Mouse (Mus musculus) adrenal gland, postnatal 36 days (tissue): ENCODE data around the gene Csnk2b. TPM values are rescaled to one million over a fixed set of nuclear protein-coding genes. Genes with fewer than 3 reads are reported as not detected.

Source experiments
- DNase-seq, 2 experiments: peaks; one replicate each; pipeline ENCODE4 v3.0.0; 2021; ENCODE audit warnings: mixed read lengths in 1 of 2
- long read RNA-seq, 2 experiments: library from polyadenylated mRNA; stranded (forward); transcript quantifications; one replicate each; pipeline ENCODE4 v2.0.0; 2021; ENCODE audit warnings: borderline sequencing depth in 2 of 2
- total RNA-seq, 2 experiments: library from RNA; stranded (reverse); gene quantifications; 2 replicates each; pipeline ENCODE4 v1.2.3; 2021

The Csnk2b gene
- 100 to 1,000 TPM; 207 to 209 TPM for total RNA-seq
- long read RNA-seq, experiment 1, transcript Csnk2b-201 (7 exons, 961 nt) = major isoform, 83 of 91 reads
- long read RNA-seq, experiment 1, partial matches to known transcripts = 5 of 91 reads
- long read RNA-seq, experiment 1, other reads (novel, unspliced or antisense) = 3 of 91 reads
- long read RNA-seq, experiment 2, transcript Csnk2b-201 (7 exons, 961 nt) = major isoform, 33 of 39 reads
- long read RNA-seq, experiment 2, partial matches to known transcripts = 1 of 39 reads
- long read RNA-seq, experiment 2, other reads (novel, unspliced or antisense) = 4 of 39 reads

- peak; percentile 55 to 71 for DNase-seq
Observed at GRCm38 (mm10) chr17:35121871-35122303, at the start of gene Csnk2b. Csnk2b (minus strand) TSS chr17:35122053.

- no peak for DNase-seq
Observed at GRCm38 (mm10) chr17:35168541-35169207, 46.8 kb upstream of the Csnk2b start.

GRCm38 (mm10) chr17:35167794-35168193, 45.9 kb upstream of the Csnk2b start:
- DNase-seq = no peak

GRCm38 (mm10) chr17:35166352-35167035, 44.6 kb upstream of the Csnk2b start:
- DNase-seq = peak; percentile 47 to 72

DNA sequence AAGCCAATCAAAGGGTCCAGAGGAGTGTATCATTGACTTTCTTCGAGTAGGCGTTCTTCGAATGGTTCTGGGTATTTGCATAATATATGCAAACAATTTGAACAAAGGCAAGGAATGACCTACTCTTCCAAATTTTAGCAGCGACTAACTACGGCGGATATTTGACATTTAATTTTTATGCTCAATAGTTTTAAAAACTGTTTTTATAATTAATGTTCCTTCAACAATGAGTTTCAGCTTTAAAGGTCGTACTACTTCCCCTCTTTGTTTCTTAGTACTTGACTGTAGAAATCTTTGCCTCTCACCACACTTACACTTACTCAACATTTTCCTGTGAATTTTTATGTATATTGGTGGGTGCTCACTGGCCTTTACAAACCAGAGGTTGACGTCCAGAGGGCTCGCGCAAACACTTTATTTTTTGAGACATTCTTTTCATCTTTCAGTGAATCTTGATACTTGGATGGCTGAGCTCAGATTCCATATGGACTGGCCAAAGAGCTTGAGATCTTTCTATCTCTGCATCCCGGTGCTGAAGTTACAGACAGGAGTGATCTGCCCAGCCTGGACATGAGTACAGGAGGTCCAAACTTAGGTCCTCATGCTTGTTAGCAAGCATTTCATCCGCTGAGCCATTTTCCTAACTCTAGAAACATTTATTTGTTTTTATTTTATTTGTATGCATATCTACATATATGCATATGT, 43.8 kb upstream of the Csnk2b start:
- no peak for DNase-seq

DNA sequence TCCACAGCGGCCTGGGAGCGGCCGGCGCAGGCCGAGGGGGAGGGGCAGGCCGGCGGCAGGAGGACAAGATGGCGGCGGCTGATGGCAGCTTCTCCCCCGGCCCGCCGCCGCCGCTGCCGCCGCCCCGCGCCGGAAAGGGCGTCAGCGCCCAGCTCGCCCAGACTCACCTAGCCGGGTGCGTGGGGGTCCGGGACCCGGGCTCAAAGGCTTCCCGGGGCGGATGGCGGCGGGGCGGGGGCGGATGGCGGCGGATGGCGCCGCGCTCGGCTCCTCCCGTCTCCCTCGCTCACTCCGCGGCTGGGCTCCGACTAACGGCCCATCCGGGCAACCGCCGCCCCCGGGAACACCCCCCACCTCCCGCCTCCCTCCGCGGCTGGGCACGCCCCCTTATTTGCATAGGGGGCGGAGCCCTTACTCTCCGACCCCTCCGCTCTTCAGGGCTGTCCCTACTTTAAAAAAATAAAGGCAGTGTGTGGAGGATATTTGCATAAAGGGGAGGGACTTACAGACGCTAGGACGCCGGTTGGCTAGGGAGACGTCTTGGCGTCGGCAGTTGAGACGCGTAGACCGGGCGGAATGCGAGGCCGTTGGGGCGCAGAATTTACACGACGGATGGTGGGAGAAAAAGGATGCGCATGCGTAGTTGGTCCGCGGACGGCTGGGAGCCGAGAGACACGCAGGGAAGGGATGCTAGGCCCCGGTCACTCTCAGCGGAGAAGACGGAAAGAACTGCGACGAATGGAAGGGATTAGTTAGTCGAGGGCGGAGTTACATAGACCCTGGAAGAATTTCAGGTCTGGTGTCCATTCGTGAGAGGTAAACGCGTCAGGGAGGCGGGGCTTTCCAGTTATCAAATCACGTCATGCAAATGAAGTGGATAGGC, 43.0 kb upstream of the Csnk2b start, which contains the start of gene Prrc2a:
Prrc2a (minus strand) TSS at position 330 of the 883 bp plus-strand sequence.
- DNase-seq = peak; percentile 96 to 98

GRCm38 (mm10) chr17:35164218-35164567, 42.3 kb upstream of the Csnk2b start:
- peak in 1 of 2 experiments; percentile 23 for DNase-seq

DNA sequence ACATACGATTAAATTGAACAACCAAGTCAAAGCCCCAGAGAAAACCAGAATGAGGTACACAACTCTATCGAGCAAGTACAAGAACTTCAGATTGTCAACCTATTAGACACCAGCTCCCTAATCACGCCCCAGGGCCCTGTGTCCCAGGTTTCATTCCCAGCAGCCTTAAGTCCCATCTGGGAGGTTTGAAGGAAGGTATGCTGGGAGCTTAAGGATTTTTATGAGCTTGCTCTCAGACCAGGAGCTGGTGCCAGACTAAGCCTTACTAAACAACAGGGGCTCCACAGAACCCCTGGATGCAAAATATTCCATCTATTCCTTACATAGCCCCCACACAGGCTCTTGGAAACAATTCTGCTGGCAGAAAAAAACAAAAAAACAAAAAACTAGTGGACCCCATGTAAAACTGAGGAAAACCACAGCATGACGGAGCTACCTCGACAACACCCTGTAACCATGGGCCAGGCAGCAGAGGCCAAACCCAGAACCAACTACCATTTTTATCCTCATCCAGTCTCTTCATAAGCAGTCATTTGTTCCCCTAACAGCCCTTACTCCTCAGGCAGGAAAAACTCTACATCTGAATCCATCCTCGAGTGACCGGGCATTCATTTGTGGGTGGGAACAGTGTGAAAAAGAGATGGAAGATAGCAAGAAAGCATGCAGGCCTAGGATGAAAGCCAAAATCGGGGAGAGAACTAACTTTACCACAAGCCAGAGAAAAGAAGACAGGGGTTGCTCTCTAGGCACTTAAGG, 41.7 kb upstream of the Csnk2b start:
- no peak for DNase-seq

GRCm38 (mm10) chr17:35162730-35163129, 40.9 kb upstream of the Csnk2b start:
- peak; percentile 53 to 76 for DNase-seq

- DNase-seq = no peak
Observed at GRCm38 (mm10) chr17:35162121-35162520, 40.3 kb upstream of the Csnk2b start.

DNA sequence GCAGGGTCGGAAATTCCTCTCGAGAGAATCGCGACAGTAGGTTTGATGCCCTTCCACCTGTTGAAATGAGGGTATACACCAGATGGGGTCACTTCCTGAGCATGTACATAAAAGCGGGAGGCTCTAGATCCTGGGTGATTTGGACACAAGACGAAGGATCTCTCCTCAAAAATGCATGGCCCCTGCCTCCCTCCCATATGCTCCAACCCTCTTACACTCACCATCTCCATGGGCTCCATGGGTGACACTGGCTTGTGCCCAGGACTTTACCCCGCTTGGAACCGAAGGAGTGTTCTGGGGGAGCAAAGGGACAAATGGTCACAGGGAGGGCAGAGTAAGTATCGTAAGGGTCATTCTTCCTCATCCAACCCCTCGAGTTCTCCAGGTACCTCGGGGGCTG, 39.6 kb upstream of the Csnk2b start:
- no peak for DNase-seq

- no peak for DNase-seq
Observed at GRCm38 (mm10) chr17:35159638-35160037, 37.8 kb upstream of the Csnk2b start.

DNA sequence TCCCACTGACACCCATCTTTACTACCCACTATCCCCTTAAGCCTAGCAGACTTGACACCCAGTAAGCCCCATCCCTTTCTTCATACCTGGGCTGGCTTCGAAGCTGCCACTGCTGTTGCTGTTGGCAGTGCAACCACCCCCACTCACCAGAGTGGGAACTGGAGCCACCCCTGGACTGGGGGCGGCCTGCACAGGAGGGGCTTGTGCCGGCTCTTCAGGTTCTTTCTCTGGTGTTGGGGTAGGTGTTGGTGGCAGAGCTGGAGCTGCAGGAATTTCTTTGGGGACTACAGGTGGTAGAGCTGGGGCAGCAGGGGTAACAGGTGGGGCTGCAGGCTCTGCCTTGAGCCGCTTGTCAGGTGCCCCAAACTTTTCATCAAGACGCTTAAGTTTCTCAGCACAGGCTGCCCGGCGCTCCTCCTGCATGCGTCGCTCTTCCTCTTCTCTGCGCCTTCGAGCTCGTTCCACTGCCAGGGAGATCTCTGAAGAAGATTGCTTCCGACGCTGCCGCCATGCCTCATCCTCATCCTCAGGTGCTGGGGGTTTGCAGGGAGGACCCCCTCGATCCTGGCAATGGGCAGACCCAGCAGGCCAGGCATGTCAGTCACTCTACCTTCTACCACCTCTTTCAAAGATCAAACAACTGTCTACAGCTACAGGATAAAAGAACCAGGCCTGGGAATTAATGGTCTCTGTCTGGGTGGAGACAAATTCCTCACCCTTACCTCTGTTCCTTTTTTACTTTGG, 37.2 kb upstream of the Csnk2b start:
- no peak for DNase-seq

GRCm38 (mm10) chr17:35157661-35158175, 35.9 kb upstream of the Csnk2b start:
- no peak for DNase-seq

- no peak for DNase-seq
Observed at GRCm38 (mm10) chr17:35157254-35157653, 35.4 kb upstream of the Csnk2b start.

- no peak for DNase-seq
Observed at GRCm38 (mm10) chr17:35156461-35157200, 34.8 kb upstream of the Csnk2b start.

DNA sequence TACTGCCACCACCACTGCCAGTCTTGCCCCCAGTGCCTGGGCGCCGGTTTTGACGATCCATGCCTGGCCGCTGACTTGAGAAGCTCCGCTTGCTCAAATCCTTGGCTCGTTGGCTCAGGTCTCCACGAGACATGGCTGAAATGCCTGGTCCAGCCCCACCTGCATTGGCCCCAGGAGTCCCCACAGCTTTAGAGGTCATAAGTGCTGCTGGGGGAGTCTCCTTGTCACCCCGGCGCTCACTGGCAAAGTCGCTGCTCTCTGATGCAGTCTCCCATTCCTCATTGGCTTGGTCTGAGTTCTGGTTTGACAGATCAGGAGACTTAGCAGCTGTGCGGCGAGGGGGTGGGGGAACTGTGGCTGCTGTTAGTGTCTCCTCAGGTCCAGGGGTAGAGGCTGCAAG, 33.6 kb upstream of the Csnk2b start:
- DNase-seq = no peak

DNA sequence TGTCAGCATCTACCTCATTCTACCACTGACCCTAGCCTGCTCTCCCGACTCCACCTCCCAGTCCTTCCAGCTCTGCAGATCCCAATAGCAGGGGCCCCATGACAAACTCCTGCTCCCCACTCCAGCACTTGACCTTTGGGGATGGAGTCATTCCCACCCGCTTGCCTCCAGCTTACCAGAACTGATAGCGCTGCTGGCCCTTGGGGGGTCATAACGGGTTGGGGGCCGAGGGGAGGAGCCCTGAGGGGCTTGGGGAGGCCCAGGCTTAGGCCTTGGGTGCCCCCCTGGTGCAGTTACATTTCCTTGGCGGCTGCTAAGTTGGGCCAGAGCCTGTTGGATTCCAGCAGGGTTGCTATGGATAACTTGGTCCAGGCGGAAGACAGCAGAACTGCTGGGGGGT, 32.8 kb upstream of the Csnk2b start:
- no peak for DNase-seq

DNA sequence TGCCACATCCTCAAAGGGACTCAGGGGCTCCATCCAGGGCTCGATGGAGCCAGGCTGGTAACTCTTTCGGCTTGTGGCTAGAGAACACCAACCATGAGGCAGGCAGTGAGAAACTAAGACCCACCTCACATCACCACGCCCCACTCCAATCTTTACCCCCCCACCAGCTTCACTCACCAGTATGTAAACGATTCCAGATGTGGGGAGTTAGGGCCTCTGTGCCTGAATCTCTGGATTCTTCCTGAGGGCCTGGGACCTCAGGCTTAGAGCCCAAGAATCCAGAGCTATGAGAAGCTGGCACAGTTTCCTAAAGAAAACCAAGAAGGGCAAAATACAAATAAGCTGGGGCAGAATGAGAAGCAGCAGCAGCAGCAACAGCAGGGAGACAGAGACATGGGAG, 32.1 kb upstream of the Csnk2b start:
- DNase-seq = no peak
